Mouse (Mus musculus) right cerebral cortex, postnatal 36 days (tissue): ENCODE data around the gene Csf3r.
A peak's percentile ranks its signal among the peaks of the same experiment; 100 is the strongest.

ENCODE experiments used
- DNase-seq, 2 experiments: peaks; one replicate each; pipeline ENCODE4 v3.0.0; 2022; ENCODE audit warnings: low spot score in 2 of 2, mixed read lengths in 1 of 2

Gene Csf3r

GRCm38 (mm10) chr4:126057207-126058133, 33.1 kb downstream of the Csf3r start:
- DNase-seq = no peak

- peak; percentile 91 to 94 for DNase-seq
These were observed 34.0 kb downstream of the Csf3r start, which contains the start of gene Oscp1 for GRCm38 (mm10) chr4:126058134-126058996. Gene Oscp1, plus strand, starts transcription at chr4:126058565.

GRCm38 (mm10) chr4:126058997-126059362, 34.6 kb downstream of the Csf3r start:
- peak; percentile 64 to 72 for DNase-seq

DNA sequence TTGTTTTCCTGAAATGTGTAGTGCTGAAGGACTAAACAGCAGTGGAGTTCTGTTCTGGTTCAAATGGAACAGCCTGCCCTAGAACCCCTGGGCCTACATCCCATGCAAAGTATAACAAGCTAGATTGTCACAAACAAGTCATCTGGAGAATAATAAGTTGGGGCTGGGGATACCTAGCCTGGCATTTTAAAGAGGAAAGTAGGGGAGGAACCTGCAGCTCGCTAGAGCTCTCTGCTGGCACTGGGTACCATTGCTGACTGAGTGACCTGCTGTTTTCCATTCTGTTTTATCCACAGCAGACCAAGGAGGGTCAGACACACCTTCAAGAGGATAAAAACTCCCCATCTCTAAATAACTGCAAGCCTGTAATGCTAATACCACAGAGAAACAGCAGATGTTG, 38.5 kb downstream of the Csf3r start:
- peak in 1 of 2 experiments; percentile 18 for DNase-seq

- peak; percentile 30 to 32 for DNase-seq
These were observed 40.9 kb downstream of the Csf3r start for GRCm38 (mm10) chr4:126065241-126065640.

DNA sequence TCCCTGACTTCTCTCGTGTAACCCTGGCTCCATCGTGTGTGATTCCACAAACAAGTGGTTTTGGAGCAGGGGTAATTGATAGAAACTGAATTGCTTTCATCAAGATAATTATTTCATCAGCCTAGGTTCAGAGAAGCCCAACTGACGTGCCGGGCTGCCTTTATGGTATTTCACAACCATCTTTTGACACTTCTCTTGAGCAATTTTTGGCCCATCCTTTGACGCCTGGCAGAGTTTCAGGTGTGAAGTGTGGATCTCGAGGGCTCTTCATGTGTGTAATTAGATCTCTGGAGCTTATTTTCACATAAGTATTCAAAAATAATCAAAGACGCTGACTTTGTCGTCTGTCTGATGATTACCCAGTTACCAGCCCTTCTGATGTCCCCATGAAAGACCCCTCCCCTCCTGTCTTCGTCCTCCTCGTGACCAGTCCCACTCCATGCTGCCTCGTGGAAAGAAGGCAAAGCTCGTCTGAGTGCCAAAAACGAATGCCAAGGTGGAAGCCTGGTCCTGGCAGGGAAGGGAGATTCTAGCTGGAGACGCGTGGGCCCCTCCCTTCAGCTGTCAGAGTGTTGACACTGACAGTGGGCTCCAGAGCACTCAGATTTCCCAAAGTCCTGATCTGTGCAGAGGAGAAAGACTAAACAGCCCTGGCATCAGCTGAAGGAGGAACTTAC, 43.2 kb downstream of the Csf3r start:
- DNase-seq = no peak

DNA sequence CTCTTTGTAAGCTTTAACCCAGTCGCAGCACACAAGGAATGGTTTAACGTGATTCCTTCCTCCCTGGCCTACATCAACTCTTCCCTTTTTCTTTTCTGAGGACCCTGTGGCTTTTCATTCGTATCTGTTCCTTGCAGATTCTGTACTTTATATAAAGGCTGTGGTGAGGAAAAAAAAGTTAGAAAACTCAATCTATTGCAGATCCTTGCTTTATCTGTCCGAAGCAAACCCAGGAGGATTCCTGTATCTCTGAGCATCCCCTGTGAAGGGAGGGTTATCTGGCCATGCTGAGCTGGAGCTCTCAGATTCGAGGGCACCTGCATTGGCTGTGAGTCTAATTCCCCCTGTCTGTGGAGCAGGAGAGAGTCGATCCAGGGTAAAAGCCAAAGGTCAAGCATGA, 44.5 kb downstream of the Csf3r start:
- DNase-seq = no peak

- no peak for DNase-seq
These were observed 53.5 kb downstream of the Csf3r start for GRCm38 (mm10) chr4:126077833-126078232.

GRCm38 (mm10) chr4:126079266-126079665, 54.9 kb downstream of the Csf3r start:
- no peak for DNase-seq

- no peak for DNase-seq
These were observed 57.3 kb downstream of the Csf3r start for GRCm38 (mm10) chr4:126081601-126082000.

- DNase-seq = no peak
These were observed 58.7 kb downstream of the Csf3r start for GRCm38 (mm10) chr4:126083021-126083420.

GRCm38 (mm10) chr4:126084382-126084781, 60.0 kb downstream of the Csf3r start:
- DNase-seq = no peak

GRCm38 (mm10) chr4:126085996-126086576, 61.7 kb downstream of the Csf3r start:
- peak; percentile 57 to 71 for DNase-seq

GRCm38 (mm10) chr4:126090101-126090847, 65.9 kb downstream of the Csf3r start:
- DNase-seq = no peak

- no peak for DNase-seq
These were observed 66.4 kb downstream of the Csf3r start for GRCm38 (mm10) chr4:126090848-126091124.

DNA sequence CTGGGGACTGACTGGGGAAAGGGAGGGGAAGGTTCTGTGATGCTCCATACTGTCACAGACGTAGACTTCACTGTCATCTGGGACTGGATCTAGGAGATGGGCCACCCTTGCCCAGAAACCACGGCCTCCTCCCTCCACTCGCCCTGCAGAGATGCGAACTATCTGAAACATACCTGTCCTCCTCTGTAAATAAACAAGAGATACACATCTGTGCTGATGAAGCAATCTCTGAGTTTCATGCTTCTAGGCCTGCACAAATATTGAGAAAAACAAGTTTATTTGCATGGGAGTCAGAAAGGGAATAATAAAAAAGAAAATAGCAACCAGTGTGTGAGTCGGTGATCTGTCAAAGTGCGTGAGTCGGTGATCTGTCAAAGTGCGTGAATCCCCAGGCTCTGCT, 67.5 kb downstream of the Csf3r start:
- no peak for DNase-seq
